Mouse (Mus musculus) retina, postnatal 7 days (tissue): ENCODE measurements around the gene Ptprn2.
A peak's percentile ranks its signal among the peaks of the same experiment; 100 is the strongest.

Source experiments
- DNase-seq: peaks from one replicate; pipeline ENCODE4 v3.0.0-alpha.2; 2012; ENCODE audit warnings: low read depth, low spot score

Gene Ptprn2

DNA sequence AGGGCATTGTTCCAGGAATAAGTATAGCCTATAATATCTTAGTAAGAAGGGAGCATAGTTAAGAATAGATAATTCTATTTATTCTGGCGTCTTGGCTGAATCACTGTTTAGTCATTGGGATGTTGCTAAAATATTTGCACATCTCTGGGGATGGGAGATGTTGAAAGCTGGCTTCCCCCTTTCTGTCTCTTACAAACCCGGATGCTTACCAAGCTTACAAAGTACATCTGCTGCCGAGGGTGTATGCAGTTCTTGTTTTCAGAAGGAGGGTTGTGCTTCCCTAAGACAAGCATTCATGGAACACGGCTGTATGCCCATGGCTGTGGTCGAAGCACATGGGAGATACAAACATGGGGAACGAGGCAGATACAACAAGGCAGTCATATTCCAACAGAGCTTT, 642.0 kb downstream of the Ptprn2 start:
- DNase-seq, result no peak

- no peak for DNase-seq
Measured at GRCm38 (mm10) chr12:117132095-117132494, 646.6 kb downstream of the Ptprn2 start.

GRCm38 (mm10) chr12:117135205-117135604, 649.7 kb downstream of the Ptprn2 start:
- no peak for DNase-seq

- no peak for DNase-seq
Measured at GRCm38 (mm10) chr12:117136472-117137010, 651.0 kb downstream of the Ptprn2 start.

GRCm38 (mm10) chr12:117140901-117141300, 655.4 kb downstream of the Ptprn2 start:
- no peak for DNase-seq

DNA sequence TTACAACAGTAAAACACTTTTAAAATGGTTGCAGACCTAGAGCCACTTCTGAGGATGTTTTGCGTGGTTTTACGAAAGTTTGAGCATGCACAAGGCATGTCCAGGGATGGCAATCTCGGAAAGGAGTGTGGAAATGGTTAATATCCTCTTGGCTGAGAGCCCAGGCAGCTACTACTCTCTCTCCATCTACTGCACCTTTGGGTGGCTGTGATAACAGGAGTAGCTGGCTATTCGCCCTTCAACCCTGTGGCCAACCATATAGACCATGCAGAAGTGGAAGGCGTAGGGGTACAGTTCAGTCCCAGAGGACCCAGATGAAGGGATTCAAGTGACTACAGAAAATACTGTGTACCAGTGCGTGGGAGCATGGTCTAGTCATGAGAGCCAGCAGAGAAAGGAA, 655.9 kb downstream of the Ptprn2 start:
- no peak for DNase-seq

DNA sequence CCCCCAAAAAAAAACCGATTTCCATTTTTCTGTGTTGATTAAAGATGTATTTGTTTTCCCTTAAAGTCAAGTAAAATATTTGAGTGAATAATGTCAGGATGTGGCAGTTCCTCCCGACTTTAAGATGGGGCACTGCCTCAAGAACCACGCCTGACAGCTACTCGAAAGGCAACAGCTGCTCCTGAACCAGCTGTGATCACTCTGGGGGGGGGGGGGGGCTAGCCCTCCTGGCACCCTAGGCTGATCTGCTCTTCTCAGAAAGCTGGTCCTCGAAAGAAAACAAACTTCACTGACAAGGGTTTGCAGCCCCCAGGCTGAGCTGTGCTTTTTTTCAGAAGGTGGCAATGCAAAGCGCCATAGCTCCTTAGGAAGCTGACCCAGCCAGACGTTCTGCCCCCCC, 663.7 kb downstream of the Ptprn2 start:
- no peak for DNase-seq

- no peak for DNase-seq
Measured at GRCm38 (mm10) chr12:117150611-117151395, 665.3 kb downstream of the Ptprn2 start.

- no peak for DNase-seq
Measured at GRCm38 (mm10) chr12:117151611-117152010, 666.1 kb downstream of the Ptprn2 start.

DNA sequence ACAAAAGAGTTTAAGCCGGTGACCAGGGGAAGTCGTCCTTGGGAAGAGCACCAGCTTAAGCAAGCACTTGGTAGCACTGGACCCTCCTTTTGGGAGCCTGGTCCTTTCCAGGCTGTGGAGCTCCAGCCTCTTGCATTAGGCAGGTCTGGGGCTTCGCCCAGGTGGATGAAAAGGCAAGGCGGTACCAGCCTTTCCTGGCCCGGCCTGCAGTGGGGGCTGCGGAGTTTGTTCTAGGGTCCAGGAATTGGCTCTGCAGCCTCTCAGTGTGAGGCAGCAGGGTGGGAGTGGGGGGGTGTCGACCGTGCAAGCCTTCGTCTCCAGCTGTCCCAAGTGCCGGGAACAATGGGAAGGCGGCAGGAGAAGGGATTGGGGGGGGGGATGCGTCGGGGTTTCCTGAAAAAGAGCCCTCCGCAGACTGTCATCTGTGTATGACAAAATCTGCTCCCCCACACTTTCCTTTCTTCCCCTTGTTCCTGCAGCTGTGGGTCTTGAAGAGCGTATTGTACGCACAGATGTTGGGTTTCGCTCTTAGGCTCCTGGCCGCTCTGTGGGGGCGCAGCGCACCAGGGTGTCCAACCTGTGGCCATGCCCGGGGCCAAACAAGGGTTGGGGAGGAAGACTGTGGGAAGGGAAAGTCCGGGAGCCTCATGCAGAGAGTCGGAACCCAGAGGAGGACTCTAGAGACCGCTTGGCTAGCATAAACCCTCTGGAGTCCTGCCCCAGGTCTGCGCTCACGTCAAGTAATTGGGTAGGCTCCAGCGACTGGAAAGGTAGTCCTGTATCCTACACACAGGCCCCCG, 667.0 kb downstream of the Ptprn2 start:
- no peak for DNase-seq

GRCm38 (mm10) chr12:117153166-117153480, 667.6 kb downstream of the Ptprn2 start:
- no peak for DNase-seq

- peak; percentile 19 for DNase-seq
Measured at GRCm38 (mm10) chr12:117153671-117154355, 668.3 kb downstream of the Ptprn2 start.

DNA sequence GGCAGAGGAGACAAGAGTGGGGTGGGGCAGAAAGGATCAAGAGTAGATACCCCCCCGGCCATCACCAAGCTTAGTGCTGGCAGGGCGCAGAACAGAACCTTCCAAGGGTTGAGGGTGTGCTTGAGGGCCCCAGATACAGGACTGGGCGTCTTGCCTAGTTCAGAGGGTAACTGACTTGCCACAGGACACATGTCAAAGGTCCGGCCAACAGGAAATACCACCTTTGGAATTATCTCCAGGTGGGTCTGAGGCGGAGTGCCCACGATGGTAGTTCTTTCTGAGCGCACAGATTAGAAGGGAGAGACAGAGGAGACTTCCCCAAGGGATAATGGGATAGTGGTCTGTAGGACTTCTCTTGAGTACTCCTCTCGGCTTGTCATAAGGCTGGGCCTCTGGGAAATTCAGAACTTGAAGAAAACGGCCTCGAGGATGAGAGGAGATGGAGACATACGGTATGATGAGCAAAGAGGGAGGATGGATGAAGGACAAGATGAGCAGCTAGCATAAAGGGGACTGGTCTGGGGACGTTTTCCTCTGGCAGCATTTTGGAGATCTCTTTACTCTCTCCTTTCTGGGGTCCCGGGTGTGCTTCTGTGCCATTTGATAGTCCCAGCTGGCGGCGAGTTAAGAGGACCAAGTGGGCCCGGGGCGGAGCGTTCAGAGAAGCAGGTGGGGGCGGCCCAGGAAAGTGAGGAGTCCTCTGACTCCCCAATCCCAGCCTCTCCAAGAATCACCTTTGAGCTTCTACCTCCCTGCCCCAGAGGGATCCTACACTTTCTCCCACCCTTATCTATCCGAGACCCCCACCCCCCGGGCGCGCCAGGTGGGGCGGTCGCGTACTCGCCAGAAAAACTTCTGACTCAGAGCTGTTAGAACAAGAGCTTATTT, 669.1 kb downstream of the Ptprn2 start:
- DNase-seq, result no peak

DNA sequence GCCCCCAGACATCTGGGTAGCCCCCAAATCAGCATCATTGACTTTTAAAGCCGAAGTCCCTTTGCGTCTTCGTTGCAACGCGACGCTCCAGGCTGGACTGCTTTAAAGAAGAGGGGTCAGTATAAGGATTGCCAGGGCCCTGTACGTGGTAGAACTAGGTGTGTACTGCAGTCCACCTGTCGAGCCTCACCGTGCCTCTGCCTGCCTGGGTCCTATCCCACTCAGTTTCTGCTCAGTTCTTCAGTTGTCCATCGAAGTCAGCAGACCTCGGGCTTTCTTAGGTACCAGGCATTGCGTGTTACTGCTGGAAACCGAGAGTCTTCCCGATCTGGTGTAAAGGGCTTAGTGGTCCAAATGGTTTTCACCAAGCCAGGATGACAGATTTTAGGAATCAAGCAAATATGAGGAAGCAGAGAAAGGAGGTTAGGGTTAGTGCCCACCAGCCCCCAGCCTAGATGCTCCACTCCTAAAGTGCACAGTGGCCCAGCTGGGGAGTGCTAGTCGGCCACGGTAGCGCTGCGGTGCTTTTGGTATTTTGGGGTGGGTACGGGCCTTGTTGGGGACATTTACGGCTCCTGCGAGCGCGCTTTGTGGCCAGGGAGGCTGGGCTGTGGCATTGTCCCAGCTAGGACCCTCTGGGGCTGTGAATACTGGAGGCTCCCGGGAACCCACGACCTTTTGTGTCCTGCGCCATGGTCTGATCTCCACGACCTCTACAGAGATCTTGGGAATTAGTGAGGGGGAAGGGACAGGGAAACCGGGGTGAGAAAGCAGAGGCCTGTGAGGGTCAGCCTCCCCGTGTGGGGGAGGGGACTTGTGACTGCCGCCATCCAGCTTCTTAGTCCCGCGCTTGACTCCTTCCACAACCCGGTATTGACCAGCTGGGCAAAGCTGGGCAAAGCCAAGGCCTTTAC, 670.0 kb downstream of the Ptprn2 start:
- DNase-seq, result no peak

DNA sequence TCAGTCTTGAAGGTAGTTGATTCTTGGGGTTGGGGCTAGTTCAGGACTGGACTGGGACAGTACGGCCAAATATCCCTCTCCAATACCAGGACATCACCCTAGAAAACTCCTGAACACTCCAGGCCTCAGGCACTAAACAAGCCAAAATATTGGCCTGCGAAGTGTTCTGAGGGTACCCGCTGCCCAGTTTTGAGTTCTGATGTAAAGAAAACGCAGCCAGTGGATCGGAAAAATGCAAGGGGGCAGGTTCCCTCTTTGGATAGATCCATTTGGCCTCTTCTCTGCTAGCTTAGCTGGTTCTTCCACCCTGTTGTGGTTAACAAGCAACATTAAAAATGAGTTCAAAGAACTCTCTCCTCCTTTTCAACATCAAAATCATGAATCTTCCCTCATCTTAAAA, 670.7 kb downstream of the Ptprn2 start:
- DNase-seq, result no peak

DNA sequence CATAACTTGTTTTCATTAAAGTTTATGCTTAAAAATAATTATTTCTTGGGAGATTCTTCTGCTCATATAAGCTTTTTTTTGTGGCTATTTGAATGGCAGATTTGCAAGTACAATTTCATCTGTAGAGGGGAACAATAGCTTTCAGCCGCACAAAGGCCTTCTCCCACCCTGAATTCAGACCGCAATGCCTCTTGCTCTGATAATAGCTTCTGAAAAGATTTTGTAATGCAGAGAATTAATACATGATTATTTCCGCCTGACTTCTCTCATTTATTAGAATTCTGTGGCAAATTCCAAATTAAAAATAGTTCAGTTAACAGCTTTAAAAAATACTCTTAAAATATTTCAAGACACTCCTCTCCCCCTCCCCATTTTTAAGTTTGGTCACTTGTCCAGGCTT, 671.3 kb downstream of the Ptprn2 start:
- no peak for DNase-seq

GRCm38 (mm10) chr12:117157249-117157648, 671.7 kb downstream of the Ptprn2 start:
- DNase-seq, result no peak

- DNase-seq, result no peak
Measured at GRCm38 (mm10) chr12:117157660-117158386, 672.3 kb downstream of the Ptprn2 start.

DNA sequence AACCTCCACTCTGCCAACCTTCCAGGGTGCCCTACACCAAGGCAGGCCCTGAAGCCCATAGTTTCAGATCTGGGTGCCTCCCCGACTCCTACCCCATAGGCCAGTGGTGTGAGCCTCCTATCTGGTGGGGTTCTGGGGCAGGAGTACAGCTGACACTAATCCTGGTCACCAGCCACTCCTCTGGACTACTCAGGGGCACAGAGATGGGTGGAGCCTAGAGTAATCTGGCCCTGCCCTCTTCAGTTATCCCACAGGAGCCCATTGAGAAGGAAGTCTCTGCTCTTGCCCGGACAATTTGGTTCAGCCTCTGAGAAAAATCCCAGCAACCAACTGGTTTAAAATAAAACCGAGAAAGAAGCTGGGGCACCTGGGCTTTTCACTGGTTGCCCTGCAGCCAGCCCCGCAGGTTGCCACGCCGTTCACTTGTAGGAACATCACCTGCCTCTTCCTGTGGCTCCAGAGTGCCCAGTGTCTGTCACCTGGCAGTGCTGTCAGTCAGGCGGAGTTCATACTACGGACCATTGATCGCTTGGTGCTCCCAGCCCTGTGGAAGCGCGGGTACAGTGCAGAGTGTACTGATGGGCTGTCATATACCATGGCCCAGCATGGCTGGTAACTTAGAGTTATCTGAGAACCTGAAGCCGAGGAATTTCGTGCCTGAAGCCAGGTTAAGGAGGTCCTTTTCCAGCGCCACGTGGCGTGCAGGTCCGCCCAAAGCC, 673.6 kb downstream of the Ptprn2 start:
- no peak for DNase-seq
